Mouse (Mus musculus) ES-CJ7 (cell line): ENCODE results near the gene Tmem130.
A peak's percentile ranks its signal among the peaks of the same experiment; 100 is the strongest.

Source experiments
- DNase-seq: peaks from one replicate; pipeline ENCODE4 v3.0.0; 2011; ENCODE audit warnings: low read depth, low spot score

Gene Tmem130

GRCm38 (mm10) chr5:144733953-144734352, 27.7 kb downstream of the Tmem130 start:
- peak; percentile 78 for DNase-seq

GRCm38 (mm10) chr5:144729216-144729615, 32.4 kb downstream of the Tmem130 start:
- no peak for DNase-seq

GRCm38 (mm10) chr5:144728237-144728636, 33.4 kb downstream of the Tmem130 start:
- DNase-seq = no peak

- peak; percentile 73 for DNase-seq
Measured at GRCm38 (mm10) chr5:144727119-144727518, 34.5 kb downstream of the Tmem130 start.

GRCm38 (mm10) chr5:144725554-144725953, 36.1 kb downstream of the Tmem130 start:
- peak; percentile 36 for DNase-seq

GRCm38 (mm10) chr5:144724926-144725325, 36.7 kb downstream of the Tmem130 start:
- peak; percentile 58 for DNase-seq

GRCm38 (mm10) chr5:144720281-144720680, 41.3 kb downstream of the Tmem130 start:
- no peak for DNase-seq

- DNase-seq = no peak
Measured at GRCm38 (mm10) chr5:144719781-144720180, 41.8 kb downstream of the Tmem130 start.

GRCm38 (mm10) chr5:144717186-144717585, 44.4 kb downstream of the Tmem130 start:
- no peak for DNase-seq

GRCm38 (mm10) chr5:144713371-144713770, 48.2 kb downstream of the Tmem130 start:
- peak; percentile 42 for DNase-seq

- no peak for DNase-seq
Measured at GRCm38 (mm10) chr5:144707603-144708002, 54.0 kb downstream of the Tmem130 start.

- DNase-seq = no peak
Measured at GRCm38 (mm10) chr5:144703464-144704368, 57.9 kb downstream of the Tmem130 start.

GRCm38 (mm10) chr5:144695289-144696060, 66.1 kb downstream of the Tmem130 start:
- no peak for DNase-seq

GRCm38 (mm10) chr5:144694161-144694560, 67.5 kb downstream of the Tmem130 start:
- peak; percentile 80 for DNase-seq

- DNase-seq = no peak
Measured at GRCm38 (mm10) chr5:144691421-144691820, 70.2 kb downstream of the Tmem130 start.

GRCm38 (mm10) chr5:144688371-144688770, 73.2 kb downstream of the Tmem130 start:
- no peak for DNase-seq
